Mouse (Mus musculus): ENCODE data around the gene Gm20509.

DNA sequence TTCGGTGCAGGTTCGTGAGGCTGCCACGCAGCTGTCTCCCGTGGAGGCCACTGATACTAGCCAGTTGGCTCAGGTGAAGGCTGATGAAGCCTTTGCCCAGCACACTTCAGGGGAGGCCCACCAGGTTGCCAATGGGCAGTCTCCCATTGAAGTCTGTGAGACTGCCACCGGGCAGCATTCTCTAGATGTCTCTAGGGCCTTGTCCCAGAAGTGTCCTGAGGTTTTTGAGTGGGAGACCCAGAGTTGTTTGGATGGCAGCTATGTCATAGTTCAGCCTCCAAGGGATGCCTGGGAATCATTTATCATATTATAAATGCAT lies 1.6 kb downstream of the Gm20509 start:
- no peak for TF ChIP-seq CTCF (IDR thresholded peaks at IDR 0.05; ENCODE audit: borderline replicate concordance, control insufficient read depth, extremely low read depth, insufficient read depth, low read length, poor library complexity)
- TF ChIP-seq POLR2A (IDR thresholded peaks at IDR 0.05; ENCODE audit: control insufficient read depth, extremely low read depth, insufficient read depth, low read length, poor library complexity): no peak

All from thymus, adult 2 months (tissue).